Mouse (Mus musculus): Measurements from ENCODE around the gene Zkscan14.

DNA sequence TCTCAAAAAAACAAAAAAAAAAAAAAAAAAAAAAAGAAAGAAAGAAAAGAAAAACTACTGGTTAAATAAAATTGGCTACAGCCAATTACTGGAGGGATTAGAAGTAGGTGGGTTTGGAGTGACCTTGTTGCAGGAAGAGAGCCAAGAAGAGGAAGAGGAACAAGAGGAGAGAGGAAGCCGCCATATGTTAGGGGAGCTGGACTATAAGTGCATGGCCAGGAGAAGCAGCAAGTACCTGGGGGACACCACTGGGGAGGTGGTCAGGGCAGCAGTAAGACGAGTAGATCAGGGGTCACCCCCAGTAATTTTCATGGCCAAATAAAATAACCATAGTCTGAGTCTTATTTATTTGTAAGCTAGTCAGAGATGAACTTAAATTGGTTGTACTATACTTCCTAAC, 16.4 kb downstream of the Zkscan14 start:
- TF ChIP-seq CTCF (IDR thresholded peaks at IDR 0.05; ENCODE audit: control insufficient read depth, insufficient read depth, insufficient read length) (no peak), USF1 (IDR thresholded peaks at IDR 0.05; ENCODE audit: low read depth) (no peak), MAX (IDR thresholded peaks at IDR 0.05) (no peak), MYOD1 (IDR thresholded peaks at IDR 0.05; ENCODE audit: control insufficient read depth, insufficient read length, low read depth) (no peak)

All from C2C12 (cell line).